Mouse (Mus musculus) induced T-regulatory cell, adult 2 months (primary cell): ENCODE data around the gene Dolk.

Source experiments
- DNase-seq: peaks from one replicate; pipeline ENCODE4 v3.0.0-alpha.2; 2012; ENCODE audit warnings: low read depth

The Dolk gene

DNA sequence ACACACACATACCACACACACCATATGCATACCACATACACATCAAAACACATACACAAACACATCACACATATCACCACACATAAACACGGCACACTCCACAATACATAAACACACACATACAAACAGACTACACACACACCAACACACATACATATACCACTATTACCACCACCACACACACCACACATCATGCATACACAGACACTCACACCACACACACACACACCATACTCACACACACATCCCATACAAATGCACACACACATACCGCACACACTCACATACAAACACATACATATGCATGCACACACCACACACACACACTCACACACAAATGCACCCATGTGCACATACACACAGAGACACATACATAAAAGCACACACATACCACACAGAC, 18.7 kb downstream of the Dolk start:
- no peak for DNase-seq

DNA sequence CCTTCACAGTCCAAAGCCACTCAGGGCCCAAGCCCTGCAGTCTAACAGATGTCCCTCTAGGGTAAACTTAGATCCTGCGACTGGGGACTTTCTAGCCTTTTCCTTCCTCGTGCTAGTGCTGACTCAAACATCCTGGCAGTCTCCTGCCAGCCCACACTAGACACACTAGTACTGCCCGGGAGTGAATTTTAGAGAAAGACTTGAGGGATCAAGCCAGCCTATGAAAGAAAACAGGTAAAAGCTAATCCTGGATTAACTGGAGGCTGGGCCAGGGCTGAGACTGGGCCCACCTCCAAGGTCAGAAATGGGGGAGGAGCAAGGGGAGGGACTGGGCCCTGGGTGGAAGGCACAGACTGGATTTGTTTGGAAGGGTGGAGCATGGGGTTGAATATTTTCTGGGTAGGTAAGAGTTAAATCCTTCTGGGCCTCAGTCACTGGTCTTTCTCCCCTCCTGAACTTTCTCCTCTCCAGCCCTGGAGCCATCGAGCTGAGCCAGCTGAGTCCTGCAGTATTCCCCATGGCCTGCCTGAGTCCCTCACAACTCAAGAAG, 19.7 kb downstream of the Dolk start:
- DNase-seq: peak; percentile 41

DNA sequence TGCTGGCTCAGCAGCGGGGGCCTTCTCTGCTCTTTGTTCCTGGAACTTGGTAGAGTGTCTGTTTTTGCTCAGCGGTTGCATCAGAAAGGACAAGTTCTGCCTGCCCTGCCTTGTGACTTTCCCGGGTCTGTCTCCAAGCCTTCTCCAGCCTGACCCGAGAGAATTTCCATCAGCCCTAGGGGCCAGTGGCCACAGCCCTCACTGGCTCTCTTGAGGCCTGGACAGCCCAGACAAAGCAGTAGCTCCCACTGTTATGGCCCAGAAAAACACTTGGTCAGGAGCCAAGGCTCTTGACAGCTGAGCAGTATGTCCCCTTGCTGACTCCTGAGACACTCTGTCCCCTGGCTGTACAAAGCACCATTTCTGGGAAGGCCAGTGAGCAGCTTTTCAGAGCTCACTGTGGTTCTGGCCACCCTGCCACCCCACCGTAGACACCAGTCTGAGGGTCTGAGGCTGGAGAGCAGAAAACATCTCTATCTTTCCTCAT, 20.3 kb downstream of the Dolk start, which contains the start of gene Phyhd1:
Gene Phyhd1 (plus strand): TSS at position 437 of the 487 bp plus-strand sequence.
- DNase-seq: no peak

DNA sequence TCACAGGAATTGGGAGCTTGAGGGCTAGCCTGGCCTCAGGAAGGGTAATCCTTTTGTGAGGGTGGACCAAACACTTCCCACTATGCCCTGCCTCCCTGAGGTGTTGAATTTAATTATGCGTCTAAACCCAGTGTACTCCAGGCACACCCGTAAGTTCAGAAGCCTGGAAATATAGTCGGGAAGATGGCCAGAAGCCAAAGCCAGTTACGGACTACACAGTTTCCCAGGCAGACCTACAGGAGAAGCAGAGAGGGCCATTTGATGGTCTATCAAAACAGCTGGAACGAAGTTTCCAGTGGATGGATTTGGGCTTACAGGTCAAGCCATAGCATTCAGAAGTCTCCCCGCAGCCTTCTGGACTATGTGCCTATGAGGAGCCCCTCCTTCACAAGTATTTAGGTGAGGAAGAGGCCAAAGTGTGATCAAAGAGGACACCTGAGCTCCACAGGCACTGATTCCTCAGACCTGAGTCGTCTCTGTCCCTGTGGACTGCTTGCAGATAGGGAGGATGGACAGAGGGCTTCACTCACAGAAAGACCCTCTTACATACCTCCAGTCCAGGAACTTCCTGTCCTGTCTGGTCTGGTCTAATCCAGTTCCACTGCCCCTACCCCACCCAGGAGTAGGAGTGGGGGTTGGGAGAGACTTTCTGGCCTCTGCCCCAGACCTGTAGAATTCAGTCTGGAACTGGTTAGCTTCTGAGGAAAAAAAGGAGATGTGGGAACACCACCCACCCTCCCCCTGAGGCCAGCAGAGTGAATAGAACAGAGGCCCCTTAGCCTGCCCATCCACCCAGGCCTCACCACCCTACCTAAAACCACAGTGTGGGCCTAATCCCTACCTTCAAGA, 21.2 kb downstream of the Dolk start:
- no peak for DNase-seq

DNA sequence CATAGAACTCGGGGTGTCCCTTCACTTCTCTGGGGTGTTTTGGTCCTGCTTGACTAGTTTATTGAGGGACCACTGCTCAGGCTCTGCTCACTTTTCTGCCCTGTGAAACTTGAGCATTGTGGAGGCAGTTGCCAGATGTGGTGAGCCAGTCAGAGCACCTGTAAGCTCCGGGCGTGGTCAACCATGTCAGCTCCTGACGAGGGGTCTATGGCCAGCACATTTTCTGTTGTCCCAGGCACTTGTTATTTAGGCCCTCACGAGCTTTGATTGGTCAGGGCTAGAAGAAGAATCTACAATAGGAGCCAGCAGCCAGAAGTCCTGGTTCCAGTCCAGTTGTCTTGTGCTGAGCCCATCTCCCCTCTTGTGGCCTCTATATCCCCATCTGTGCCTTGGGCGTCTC, 22.3 kb downstream of the Dolk start:
- no peak for DNase-seq

DNA sequence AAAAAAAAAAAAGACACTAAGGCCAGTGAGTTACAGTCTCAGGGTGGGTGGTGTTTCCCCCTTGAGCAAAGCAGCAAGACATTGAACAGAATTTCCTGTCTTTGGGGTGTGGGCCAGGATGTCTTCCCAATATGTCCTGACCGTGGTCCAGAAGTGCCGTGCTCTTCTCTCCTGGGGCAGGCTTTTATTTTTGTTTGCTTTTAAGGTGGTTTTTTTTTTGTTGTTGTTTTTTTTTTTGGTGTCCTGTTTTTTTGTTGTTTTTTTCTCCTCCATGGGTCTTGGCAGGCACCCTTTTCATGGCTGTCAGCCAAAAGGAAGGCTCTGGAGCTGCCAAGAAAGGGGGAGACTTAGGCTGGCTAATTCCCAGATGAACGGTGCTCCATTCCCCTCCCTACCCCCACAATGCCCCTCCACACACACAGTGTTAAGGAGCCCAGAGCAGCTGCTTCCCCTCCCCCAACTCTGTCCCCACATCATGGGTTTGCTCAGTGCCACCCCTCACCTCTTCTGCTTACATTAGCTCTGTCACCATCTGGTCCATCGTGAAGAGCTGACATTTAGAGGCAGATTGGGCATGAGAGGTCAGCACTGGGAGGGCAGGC, 23.2 kb downstream of the Dolk start:
- no peak for DNase-seq

DNA sequence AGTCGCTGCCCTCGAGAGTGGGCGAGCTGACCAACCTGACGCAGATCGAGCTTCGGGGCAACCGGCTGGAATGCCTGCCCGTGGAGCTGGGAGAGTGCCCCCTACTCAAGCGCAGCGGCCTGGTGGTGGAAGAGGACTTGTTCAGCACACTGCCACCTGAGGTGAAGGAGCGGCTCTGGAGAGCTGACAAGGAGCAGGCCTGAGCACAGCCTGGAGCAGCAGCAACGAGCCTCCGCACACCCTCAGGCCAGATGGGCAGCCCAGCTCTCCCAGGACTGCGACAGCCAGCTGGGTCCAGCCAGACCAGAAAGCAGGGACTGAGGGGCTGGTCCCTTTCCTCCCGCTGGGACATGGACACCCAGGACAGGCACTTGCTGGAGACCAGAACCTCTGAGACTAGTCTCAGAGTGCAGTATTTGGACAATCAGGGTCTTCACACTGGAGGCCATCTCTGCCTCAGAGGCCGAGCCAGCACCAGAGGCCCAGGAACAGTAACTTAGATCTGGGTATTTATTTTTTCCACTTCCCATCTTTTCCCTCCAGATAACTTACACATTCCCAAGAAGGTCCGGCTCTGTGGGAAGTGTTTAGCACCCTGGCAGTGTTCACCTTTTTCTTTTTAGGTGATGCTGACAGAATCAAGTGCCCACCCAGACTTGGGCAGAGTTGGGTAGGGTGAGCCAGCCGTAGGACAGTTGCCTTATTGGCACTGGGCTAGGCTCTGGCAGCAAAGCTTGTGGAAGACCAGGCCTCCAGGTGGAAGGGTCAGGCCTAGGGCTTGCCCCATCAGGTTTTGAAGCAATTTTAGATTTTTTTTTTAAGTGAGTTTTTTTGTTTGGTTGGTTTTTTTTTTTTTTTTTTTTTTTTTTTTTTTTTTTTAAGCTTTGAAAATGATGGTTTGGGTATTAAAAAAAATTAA, 24.0 kb downstream of the Dolk start:
- DNase-seq: no peak

DNA sequence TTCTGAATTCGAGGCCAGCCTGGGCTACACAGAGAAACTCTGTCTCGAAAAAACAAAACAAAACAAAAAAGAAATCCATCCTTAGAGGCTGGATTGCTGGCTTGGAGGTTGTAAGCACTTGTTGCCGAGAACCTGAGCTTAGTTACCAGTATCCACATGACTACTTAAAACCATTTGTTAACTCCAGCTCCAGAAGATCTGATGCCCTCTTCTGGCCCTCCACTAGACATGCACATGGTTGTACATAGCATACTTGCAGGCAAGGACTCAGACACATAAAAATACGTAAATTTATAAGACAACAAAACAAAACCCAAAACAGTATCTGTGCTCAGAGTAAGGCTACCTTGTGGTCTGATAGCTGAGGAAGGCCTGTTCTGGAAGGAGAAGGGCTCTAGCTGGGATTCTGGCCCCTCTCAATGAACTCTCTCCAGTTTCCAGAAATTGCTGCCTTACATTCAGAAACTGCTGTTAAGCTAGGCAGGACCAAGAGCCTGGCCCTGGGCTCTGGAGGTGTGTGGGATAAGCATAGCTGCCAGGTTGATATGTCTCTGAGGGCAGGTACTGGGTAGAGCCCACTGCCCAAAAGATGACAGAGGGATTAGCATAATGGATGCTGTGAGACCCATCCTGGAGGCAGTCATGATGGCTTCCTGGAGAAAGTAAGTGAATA, 24.9 kb downstream of the Dolk start:
- peak; percentile 48 for DNase-seq

DNA sequence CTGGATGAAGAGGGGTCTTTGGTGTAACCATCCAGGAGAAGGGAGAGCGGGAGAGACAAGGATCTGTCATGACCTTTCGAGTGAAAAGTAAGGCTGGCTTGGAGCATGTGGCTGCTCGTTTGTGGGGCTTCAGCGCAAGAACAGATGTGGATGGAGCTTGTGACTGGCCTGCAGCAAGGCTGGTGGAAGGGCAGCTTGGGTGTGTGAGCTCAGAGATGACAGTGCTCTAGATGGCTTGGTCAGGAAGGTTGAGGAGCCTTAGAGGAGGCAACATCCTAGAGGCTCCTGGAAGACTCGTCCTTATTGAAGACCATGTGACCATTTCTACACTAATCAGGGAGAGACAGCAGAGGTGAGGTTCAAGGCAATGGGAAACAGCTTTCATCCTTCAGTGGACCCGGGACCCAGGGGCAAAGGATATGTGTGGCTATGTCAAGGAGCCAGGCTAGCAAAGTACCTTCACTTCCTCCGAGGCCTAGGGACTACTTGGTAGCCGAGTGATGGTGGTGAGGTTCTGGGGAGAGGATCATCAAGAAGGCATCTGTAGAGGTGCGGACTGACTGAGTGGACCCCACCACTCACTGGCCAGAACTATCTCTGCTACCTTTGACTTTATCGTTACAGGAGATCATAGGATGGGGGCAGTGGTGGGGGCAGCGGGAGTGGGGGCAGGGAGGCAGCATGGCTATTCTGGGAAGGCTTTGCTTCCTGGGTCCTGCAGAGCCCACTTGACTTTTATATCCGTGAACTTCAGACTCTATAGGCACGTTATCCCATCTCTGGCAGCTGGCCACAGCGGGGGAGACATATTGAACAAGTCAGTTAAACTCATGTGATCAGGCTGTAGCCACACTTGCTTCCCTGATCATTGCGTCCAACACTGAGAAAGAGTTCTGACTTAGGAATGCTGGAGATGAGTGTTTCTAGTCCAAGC, 26.7 kb downstream of the Dolk start:
- no peak for DNase-seq

DNA sequence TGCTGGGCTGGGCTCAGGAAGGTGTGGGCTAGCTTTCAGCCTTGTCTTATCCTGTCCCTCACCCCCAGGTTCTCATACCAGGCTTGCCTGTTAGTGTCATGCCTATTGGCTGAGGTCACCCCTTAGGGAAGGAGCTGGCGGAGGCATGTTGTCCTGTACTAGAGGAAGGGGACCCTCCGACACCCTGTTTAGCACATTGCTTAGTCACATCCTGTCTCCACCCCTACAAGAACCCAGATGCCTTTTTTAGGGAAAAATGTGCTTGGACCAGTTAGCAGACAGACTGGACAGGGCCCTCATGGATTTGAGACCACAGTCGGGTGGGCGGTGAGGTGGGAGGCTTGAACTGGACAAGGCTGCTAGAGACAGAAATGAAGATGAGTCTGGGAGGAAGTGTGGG, 27.5 kb downstream of the Dolk start:
- peak; percentile 44 for DNase-seq

DNA sequence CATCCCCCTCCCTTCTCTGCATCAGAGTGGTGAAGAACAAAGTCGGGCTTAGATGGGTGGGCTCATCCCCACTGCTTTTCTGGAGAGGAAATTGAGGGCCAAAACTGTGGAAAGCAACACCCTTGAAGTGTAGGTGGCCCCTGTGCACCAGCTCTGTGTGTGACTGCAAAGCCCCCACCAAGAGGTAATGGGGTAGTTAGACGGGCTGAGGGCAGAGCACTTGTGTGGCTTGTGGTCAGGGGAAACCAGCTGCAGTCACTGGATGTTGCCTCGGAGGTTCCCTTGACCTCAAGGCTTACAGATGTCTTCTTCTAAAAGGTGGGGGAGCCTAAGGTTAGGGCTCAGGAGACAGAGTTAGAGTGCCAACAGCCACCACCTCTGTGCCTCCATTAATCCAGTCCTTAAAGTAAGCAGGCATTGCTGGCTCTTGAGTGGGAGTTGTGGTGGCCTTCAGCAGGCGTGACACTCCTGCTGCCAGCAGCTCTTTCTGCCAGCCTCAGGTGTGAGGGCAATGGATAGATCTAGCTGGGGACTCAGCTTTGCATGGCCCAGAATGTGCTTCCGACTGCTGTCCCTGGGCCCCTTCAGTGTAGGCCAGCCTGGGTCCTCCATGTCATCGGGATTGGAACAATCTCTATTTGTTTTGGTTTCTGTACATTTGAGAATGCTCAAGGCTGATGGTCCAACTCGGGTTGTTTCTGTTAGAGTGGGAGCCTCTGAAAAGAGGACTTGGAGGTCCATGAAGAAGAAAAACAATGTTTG, 28.3 kb downstream of the Dolk start:
- DNase-seq: peak; percentile 54

DNA sequence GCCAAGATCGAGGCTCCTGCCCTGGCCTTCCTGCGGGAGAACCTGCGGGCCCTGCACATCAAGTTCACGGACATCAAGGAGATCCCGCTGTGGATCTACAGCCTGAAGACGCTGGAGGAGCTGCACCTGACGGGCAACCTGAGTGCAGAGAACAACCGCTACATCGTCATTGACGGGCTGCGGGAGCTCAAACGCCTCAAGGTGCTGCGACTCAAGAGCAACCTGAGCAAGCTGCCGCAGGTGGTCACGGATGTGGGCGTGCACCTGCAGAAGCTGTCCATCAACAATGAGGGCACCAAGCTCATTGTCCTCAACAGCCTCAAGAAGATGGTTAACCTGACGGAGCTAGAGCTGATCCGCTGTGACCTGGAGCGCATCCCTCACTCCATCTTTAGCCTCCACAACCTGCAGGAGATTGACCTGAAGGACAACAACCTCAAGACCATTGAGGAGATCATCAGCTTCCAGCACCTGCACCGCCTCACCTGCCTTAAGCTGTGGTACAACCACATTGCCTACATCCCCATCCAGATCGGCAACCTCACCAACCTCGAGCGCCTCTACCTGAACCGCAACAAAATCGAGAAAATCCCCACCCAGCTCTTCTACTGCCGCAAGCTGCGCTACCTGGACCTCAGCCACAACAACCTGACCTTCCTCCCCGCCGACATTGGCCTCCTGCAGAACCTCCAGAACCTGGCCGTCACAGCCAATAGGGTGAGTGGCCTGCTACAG, 29.4 kb downstream of the Dolk start:
- no peak for DNase-seq

DNA sequence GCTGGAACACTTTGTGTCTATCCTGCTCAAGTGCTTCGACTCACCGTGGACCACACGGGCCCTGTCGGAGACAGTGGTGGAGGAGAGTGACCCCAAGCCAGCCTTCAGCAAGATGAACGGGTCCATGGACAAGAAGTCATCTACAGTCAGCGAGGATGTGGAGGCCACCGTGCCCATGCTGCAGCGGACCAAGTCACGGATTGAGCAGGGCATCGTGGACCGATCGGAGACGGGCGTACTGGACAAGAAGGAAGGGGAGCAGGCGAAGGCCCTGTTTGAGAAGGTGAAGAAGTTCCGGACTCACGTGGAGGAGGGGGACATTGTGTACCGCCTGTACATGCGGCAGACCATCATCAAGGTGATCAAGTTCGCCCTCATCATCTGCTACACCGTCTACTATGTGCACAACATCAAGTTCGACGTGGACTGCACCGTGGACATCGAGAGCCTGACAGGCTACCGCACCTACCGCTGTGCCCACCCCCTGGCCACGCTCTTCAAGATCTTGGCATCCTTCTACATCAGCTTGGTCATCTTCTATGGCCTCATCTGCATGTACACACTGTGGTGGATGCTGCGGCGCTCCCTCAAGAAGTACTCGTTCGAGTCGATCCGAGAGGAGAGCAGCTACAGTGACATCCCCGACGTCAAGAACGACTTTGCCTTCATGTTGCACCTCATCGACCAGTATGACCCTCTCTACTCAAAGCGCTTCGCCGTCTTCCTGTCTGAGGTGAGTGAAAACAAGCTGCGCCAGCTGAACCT, 30.3 kb downstream of the Dolk start:
- DNase-seq: no peak

DNA sequence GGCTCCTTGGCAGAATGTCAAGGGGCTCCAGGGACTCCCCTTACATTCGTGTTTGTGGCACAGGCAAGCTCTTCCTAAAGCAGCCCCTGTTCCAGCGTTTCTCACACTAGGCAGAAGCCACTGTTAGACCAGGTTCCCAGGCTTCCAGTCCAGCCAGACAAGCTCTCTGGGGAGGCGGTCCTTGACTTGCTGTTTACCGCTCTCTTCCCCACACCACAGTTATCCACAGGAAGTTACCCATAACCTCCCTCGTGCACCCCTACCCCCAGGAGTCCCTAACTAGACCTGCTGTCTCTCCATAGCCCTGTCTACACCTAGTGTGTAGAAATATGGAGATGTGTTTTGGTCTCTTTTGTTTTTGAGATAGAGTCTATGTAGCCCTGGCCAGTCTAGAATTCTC, 32.3 kb downstream of the Dolk start:
- DNase-seq: peak; percentile 66

DNA sequence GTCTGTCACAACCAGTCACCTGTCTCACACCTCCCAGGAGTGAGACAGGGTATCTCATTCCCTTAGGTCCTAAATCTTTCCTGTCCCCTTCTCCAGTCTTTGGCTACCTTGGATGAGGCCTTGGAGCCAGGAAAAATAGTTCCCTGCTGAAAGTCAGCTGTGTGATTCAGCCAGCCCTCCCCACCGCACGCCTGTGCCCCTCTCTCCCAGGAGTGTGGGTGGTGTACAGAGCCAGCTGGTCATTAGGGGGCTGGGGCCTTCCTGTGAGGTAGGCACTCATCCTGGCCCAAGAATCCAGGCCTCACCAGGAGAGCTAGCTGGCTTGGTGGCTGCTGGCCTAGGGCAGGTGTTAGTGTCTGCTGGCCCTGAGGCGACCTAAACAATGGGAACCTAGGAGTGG, 33.6 kb downstream of the Dolk start:
- no peak for DNase-seq

DNA sequence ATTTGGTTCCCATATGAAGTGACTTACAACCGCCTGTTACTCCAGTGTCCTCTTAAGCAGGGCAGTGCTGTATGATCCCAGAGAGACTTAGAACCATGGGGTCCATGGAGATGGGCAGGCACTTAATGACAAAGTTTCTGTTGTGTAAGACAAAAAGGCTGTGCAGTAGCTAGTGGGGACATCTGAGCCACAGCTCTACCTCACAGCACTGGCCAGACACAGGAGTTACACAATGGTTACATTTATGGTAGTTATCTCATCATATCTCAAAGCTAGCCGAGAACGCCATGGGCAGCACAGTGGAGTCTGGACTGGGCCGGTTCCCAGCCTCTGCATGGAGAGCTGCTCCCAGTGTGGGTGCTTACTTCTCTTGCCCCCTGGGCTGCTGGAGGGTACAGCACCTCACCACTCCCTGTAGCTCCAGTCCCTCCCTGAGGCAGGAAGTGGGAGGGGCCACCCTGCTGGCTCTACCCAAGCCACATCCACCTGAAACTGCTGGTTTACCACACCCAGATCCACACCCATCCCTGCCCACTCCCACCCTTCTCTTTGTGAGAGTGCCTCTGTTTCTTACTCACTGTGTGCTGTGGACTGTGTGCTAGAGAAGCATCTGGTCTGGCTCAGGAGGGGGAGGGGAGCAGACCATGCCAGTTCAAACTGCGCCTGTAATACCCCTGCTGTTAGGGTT, 34.6 kb downstream of the Dolk start:
- DNase-seq: peak; percentile 94
